ENCODE assay signal across 13 mouse cellular contexts in the genomic region with DNA sequence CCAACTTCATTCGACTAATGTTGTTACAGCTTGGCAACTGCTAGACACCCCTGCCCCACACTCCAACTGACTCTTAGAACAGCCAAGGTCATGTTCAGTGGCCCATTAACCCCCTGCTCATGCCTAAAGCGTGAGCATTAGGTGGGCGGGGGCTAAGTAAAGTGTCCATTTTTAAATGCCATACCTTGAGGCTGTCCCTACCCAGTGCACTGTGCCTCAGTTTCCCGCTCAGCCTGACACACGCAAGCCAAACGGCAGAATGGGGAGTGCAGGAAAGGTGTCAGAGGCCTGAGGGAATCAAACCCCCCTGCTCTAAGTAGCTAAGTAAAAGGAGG. TPM values are rescaled to one million over a fixed set of nuclear protein-coding genes. Genes with fewer than 3 reads are reported as not detected.
DNase-seq lines count a peak whose midpoint lies in the region; ATAC-seq and TF ChIP-seq lines count a peak whose summit lies in the region.
"Had no signal": no experiment of that assay in that cellular context is flagged by ENCODE, and none has a peak within 500 bp of the region (broad histone marks: within the 10 kb centered on the region; RNA-seq: fewer than 3 reads in every experiment).

No protein-coding gene starts in this region.

- no peaks in the 10 kb centered on the region for H3K36me3 ChIP-seq in kidney, postnatal 0 days (ENCODE audit: insufficient read depth, low read length)
- no peaks in the 10 kb centered on the region for H3K36me3 ChIP-seq in embryonic facial prominence, embryonic 13.5 days
- no peaks in the 10 kb centered on the region for H3K36me3 ChIP-seq in hindbrain, postnatal 0 days (ENCODE audit: insufficient read depth, low read length)
- no peaks in the 10 kb centered on the region for H3K36me3 ChIP-seq in neural tube, embryonic 13.5 days

- peaks cover 18% of the 10 kb centered on the region for H3K4me1 ChIP-seq in kidney, postnatal 0 days (replicated peaks; ENCODE audit: insufficient read depth, low read length)
- peaks cover 21% of the 10 kb centered on the region for H3K4me1 ChIP-seq in embryonic facial prominence, embryonic 13.5 days
- H3K4me1 ChIP-seq in hindbrain, postnatal 0 days (ENCODE audit: insufficient read depth, low read length) = peaks cover 8% of the 10 kb centered on the region
- peaks cover 57% of the 10 kb centered on the region for H3K4me1 ChIP-seq in neural tube, embryonic 13.5 days (replicated peaks)

- no peaks in the 10 kb centered on the region for H3K27me3 ChIP-seq in kidney, postnatal 0 days (ENCODE audit: insufficient read depth, low read length)
- H3K27me3 ChIP-seq in embryonic facial prominence, embryonic 13.5 days = no peaks in the 10 kb centered on the region
- H3K27me3 ChIP-seq in hindbrain, postnatal 0 days (ENCODE audit: insufficient read depth, low read length) = no peaks in the 10 kb centered on the region
- H3K27me3 ChIP-seq in neural tube, embryonic 13.5 days = no peaks in the 10 kb centered on the region

- H3K4me2 ChIP-seq in kidney, postnatal 0 days (ENCODE audit: low read length) = no peak overlapping the region
- H3K4me2 ChIP-seq in embryonic facial prominence, embryonic 13.5 days = peak overlapping the region; percentile 16; the same call in 1 of the 2 replicates
- no peak overlapping the region for H3K4me2 ChIP-seq in hindbrain, postnatal 0 days (ENCODE audit: low read depth, low read length)
- H3K4me2 ChIP-seq in neural tube, embryonic 13.5 days = peak overlapping the region; percentile 21; the same call in 1 of the 2 replicates

- H3K4me3 ChIP-seq in kidney, postnatal 0 days (replicated peaks; ENCODE audit: low read depth, low read length) = no peak overlapping the region
- H3K4me3 ChIP-seq in embryonic facial prominence, embryonic 13.5 days = no peak overlapping the region
- H3K4me3 ChIP-seq in hindbrain, postnatal 0 days (ENCODE audit: low read length) = no peak overlapping the region
- no peak overlapping the region for H3K4me3 ChIP-seq in neural tube, embryonic 13.5 days
- H3K4me3 ChIP-seq: layer of hippocampus, adult 2 months had no signal

- peak overlapping the region; percentile 47 for H3K27ac ChIP-seq in kidney, postnatal 0 days
- H3K27ac ChIP-seq in embryonic facial prominence, embryonic 13.5 days = peak overlapping the region; percentile 41
- peak overlapping the region; percentile 62; the same call in 1 of the 2 replicates for H3K27ac ChIP-seq in hindbrain, postnatal 0 days
- H3K27ac ChIP-seq in neural tube, embryonic 13.5 days (replicated peaks) = peak overlapping the region; percentile 75
- H3K27ac ChIP-seq: layer of hippocampus, adult 2 months had no signal

- WGBS in kidney, postnatal 0 days = 45% methylated on average over 6 of the region's 6 CpGs
- WGBS in embryonic facial prominence, embryonic 13.5 days = 26% methylated on average over 6 of the region's 6 CpGs
- 15% methylated on average over 6 of the region's 6 CpGs for WGBS in hindbrain, postnatal 0 days
- 18% methylated on average over 6 of the region's 6 CpGs for WGBS in neural tube, embryonic 13.5 days

- H3K9me3 ChIP-seq in kidney, postnatal 0 days (replicated peaks; ENCODE audit: low read length) = no peaks in the 10 kb centered on the region
- H3K9me3 ChIP-seq in embryonic facial prominence, embryonic 13.5 days = no peaks in the 10 kb centered on the region
- no peaks in the 10 kb centered on the region for H3K9me3 ChIP-seq in hindbrain, postnatal 0 days (ENCODE audit: low read length)
- H3K9me3 ChIP-seq in neural tube, embryonic 13.5 days = no peaks in the 10 kb centered on the region

- H3K9ac ChIP-seq in kidney, postnatal 0 days (ENCODE audit: low read depth, low read length) = no peak overlapping the region
- H3K9ac ChIP-seq in embryonic facial prominence, embryonic 13.5 days = peak overlapping the region; percentile 54
- no peak overlapping the region for H3K9ac ChIP-seq in hindbrain, postnatal 0 days (replicated peaks; ENCODE audit: low read length)
- H3K9ac ChIP-seq in neural tube, embryonic 13.5 days = no peak overlapping the region
- H3K9ac ChIP-seq: liver, postnatal 0 days had no signal

- intact Hi-C loops in left cerebral cortex, postnatal 36 days (cut with DNase I) = no loop called here
- intact Hi-C loops in left cerebral cortex, postnatal 10 days (cut with DNase I) = no loop called here

- no peak for TF ChIP-seq CTCF in kidney, postnatal 0 days (IDR thresholded peaks at IDR 0.05; ENCODE audit: low read depth)
- no peak for TF ChIP-seq CTCF in hindbrain, postnatal 0 days (IDR thresholded peaks at IDR 0.05; ENCODE audit: low read depth)

- ATAC-seq in kidney, postnatal 0 days (replicated peaks; ENCODE audit: low FRiP score, low read depth) = peak; percentile 44
- ATAC-seq in embryonic facial prominence, embryonic 13.5 days (ENCODE audit: insufficient number of reproducible peaks, insufficient read depth, low FRiP score, low TSS enrichment, low read depth) = no peak
- ATAC-seq in hindbrain, postnatal 0 days = no peak
- ATAC-seq in neural tube, embryonic 13.5 days (ENCODE audit: low read depth) = no peak
- ATAC-seq: activated CD4-positive, CD25-positive, alpha-beta regulatory T cell, adult 4 months; liver, postnatal 0 days had no signal

- DNase-seq in kidney, postnatal 0 days (ENCODE audit: low spot score) = no peak
- DNase-seq in kidney, adult 18-20 months = no peak
- DNase-seq in hindbrain, postnatal 0 days (ENCODE audit: low spot score) = no peak
- DNase-seq in adrenal gland, postnatal 10 days = no peak
- DNase-seq in left cerebral cortex, postnatal 36 days (ENCODE audit: low spot score in 2 of 2) = no peak
- no peak for DNase-seq in left cerebral cortex, postnatal 10 days (ENCODE audit: extremely low spot score in 1 of 2, low spot score in 2 of 2)
- DNase-seq: liver, postnatal 0 days; thymus, postnatal 14 days had no signal

RNA-seq across cellular contexts. Expression of a gene that starts 12.6 kb away (rescaled TPM):
- 65.4 and 71.8 TPM in 2 replicates for polyA plus RNA-seq in kidney, postnatal 0 days (2015; fragmentation: Nextera tagmentation; extraction: Ambion mirVana)
- polyA plus RNA-seq in embryonic facial prominence, embryonic 13.5 days (2015; fragmentation: Nextera tagmentation; extraction: Ambion mirVana) = 38.5 and 39.3 TPM in 2 replicates
- total RNA-seq in hindbrain, postnatal 0 days (2014; rRNA removed) = 24.1 and 28.0 TPM in 2 replicates
- 10.3 and 11.7 TPM in 2 replicates for polyA plus RNA-seq in hindbrain, postnatal 0 days (2015; fragmentation: Nextera tagmentation; extraction: Ambion mirVana)
- polyA plus RNA-seq in neural tube, embryonic 13.5 days (2015; fragmentation: Nextera tagmentation; extraction: Ambion mirVana) = 15.8 and 17.0 TPM in 2 replicates
- total RNA-seq in adrenal gland, postnatal 10 days (2021) = 100 to 1,000 TPM; 284 to 309 TPM
- total RNA-seq in left cerebral cortex, postnatal 36 days (2021) = 10 to 100 TPM; 36.1 to 50.9 TPM
- total RNA-seq in left cerebral cortex, postnatal 10 days (2021) = 10 to 100 TPM; 29.3 to 29.8 TPM

RNA-seq across cellular contexts. Expression of a gene that starts 13.7 kb away (rescaled TPM):
- polyA plus RNA-seq in kidney, postnatal 0 days (2015; fragmentation: Nextera tagmentation; extraction: Ambion mirVana) = 0.07 and 0.18 TPM in 2 replicates
- 0.22 and 0.23 TPM in 2 replicates for polyA plus RNA-seq in embryonic facial prominence, embryonic 13.5 days (2015; fragmentation: Nextera tagmentation; extraction: Ambion mirVana)
- not detected in 2 replicates for total RNA-seq in hindbrain, postnatal 0 days (2014; rRNA removed)
- 0.08 and 0.10 TPM in 2 replicates for polyA plus RNA-seq in hindbrain, postnatal 0 days (2015; fragmentation: Nextera tagmentation; extraction: Ambion mirVana)
- polyA plus RNA-seq in neural tube, embryonic 13.5 days (2015; fragmentation: Nextera tagmentation; extraction: Ambion mirVana) = 0.14 TPM in 1 of 2 replicates, not detected in the other
- 1 to 10 TPM; 3.4 to 4.3 TPM for total RNA-seq in adrenal gland, postnatal 10 days (2021)
- total RNA-seq in left cerebral cortex, postnatal 36 days (2021) = not detected
- under 1 TPM in 1 of 2 experiments, not detected in 1; 0.15 TPM for total RNA-seq in left cerebral cortex, postnatal 10 days (2021)
- total RNA-seq: CH12.LX had no signal
- polyA plus RNA-seq: activated CD4-positive, CD25-positive, alpha-beta regulatory T cell, adult 4 months had no signal

RNA-seq across cellular contexts. Expression of a gene that starts 42.1 kb away (rescaled TPM):
- polyA plus RNA-seq in kidney, postnatal 0 days (2015; fragmentation: Nextera tagmentation; extraction: Ambion mirVana) = 0.30 and 0.51 TPM in 2 replicates
- 0.07 TPM in 1 of 2 replicates, not detected in the other for polyA plus RNA-seq in embryonic facial prominence, embryonic 13.5 days (2015; fragmentation: Nextera tagmentation; extraction: Ambion mirVana)
- 0.52 TPM in 1 of 2 replicates, not detected in the other for total RNA-seq in hindbrain, postnatal 0 days (2014; rRNA removed)
- polyA plus RNA-seq in hindbrain, postnatal 0 days (2015; fragmentation: Nextera tagmentation; extraction: Ambion mirVana) = 0.05 and 0.18 TPM in 2 replicates
- 0.12 and 0.15 TPM in 2 replicates for polyA plus RNA-seq in neural tube, embryonic 13.5 days (2015; fragmentation: Nextera tagmentation; extraction: Ambion mirVana)
- total RNA-seq in adrenal gland, postnatal 10 days (2021) = 1 to 10 TPM in 1 of 2 experiments, under 1 TPM in 1; 0.48 to 1.6 TPM
- total RNA-seq in left cerebral cortex, postnatal 36 days (2021) = under 1 TPM in 1 of 2 experiments, not detected in 1; 0.10 TPM
- not detected for total RNA-seq in left cerebral cortex, postnatal 10 days (2021)
- total RNA-seq: layer of hippocampus, adult 2 months had no signal

Comparison
In these comparisons a context has a peak if more than half of its experiments do, and no peak if none do; other contexts are left out.
1. H3K4me2 ChIP-seq: peak in embryonic facial prominence, embryonic 13.5 days (single experiment) and neural tube, embryonic 13.5 days (single experiment); none in kidney, postnatal 0 days (single experiment) and hindbrain, postnatal 0 days (single experiment).
2. Peak in every context shown above with its lines, with median percentiles within 50 percentile points of each other: H3K27ac ChIP-seq.